Mouse (Mus musculus) heart, adult 18-20 months (tissue): Measurements from ENCODE around the gene Sox15. TPM values are rescaled to one million over a fixed set of nuclear protein-coding genes. Genes with fewer than 3 reads are reported as not detected.
"Not testable (repeated sequence)": the region's sequence is repeated elsewhere in the genome, so short reads cannot be mapped to it uniquely, and the experiment has no call there.

Experiments used
- DNase-seq, 2 experiments: peaks; one replicate each; pipeline ENCODE4 v3.0.0; 2021 to 2022; ENCODE audit warnings: mixed read lengths in 1 of 2
- total RNA-seq, 2 experiments: library from RNA; stranded (reverse); gene quantifications; 2 replicates each; pipeline ENCODE4 v1.2.3; 2021

Sox15 gene
- total RNA-seq, 2 experiments from 2014 or later = not detected

DNA sequence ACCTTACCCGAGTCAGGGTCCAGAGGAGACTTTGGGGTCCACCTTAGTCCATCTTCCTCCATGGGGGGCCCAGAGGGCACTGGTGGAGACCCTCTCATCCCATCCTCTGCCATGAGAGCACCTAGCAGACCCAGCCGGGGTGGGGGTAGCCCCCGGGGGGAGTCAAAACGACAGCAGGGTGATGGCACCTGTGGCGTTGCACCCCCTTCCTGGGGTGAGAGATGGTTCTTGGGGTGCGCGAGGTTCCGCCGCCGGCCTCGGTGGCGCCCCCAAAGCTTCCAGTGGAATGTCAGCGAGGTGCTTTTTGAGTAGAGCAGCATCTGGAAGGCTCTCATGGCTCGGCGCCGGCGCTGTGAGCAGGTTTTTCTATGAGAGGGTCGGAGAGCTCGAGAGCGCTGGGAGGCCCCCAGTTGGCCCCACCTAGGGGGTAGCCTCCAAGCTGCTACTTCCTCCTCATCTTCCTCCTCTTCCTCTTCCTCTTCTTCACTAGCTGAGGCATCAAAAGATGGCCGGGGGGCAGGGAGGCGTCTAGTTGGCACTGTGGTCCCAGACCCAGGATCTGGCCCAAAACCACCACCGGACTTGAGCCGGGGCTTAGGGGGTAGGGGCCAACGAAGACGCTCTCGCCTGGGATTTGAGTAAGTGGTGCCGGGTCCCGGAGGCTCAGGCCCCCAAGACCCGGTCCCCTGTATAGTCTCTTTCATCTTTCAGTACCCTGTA is 25.2 kb downstream of the Sox15 start:
- no peak for DNase-seq

DNA sequence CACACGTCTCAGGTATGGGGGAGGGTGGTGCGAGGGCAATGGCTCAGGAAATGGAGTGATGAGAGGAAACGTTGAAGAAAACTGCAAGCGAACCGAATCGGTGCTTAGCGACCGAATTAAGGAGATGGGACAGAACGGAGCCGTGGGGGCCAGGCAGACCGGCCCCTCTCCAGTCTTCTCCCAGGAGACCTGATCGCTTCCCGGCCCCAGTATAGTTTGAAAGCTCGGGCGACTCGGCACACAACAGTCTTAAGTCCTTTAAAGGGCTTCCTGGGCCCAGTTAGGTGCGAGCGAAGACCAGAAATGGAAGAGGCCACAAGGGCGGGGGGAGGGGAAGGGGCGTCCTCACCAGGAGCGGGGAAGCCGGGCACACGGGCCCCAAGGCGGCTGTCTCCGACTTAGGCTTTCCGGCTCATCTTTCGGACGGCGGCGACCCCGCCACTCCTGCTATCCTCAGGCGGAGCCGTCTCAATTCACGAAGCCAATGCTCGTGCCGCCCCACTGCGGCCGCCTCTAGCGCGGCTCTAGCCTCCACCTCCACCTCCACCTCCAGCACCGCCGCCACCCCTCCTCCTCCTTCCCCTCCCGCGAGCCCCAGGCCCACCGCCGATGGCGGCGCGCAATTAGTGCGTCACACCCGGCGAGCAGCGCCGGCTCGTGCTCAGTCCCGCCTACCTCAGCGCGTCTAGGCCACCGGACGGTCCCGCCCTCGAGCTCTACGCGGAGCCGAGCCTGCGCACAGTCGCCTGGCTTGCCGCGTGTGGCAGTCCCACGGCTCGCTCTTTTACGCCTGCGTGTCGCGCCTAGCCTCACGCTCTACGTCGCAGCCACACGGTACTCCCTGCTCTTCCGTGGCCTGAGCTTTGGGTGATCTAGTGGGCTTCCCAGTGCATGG is 26.4 kb downstream of the Sox15 start, which contains the start of gene Senp3:
Senp3 (minus strand) TSS at position 771 of the 895 bp plus-strand sequence.
- DNase-seq = peak; percentile 95 to 98

DNA sequence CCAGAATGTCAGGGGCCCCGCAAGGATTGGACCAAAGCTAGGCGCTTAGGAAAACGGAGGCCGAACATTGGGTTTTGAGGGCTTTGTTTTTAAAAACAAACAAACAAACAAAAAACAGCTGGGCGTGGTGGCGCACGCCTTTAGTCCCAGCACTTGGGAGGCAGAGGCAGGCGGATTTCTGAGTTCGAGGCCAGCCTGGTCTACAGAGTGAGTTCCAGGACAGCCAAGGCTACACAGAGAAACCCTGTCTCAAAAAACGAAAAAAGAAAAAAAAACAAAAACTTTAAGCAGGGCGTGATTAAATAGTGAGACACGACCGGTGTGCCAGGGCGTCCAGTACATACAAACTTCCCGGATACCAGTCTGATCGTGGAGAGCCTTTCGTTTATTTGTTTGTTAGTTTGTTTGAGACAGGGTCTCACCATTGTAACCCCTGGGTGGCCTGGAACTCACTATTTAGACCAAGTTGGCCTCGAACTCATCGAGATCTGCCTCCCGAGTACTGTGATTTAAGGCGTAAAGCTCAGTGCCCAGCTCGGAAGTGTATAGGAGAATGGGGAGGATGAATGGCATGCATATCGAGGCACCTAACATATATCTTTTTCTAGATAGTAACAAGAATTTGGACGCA is 27.2 kb downstream of the Sox15 start:
- DNase-seq = no peak

DNA sequence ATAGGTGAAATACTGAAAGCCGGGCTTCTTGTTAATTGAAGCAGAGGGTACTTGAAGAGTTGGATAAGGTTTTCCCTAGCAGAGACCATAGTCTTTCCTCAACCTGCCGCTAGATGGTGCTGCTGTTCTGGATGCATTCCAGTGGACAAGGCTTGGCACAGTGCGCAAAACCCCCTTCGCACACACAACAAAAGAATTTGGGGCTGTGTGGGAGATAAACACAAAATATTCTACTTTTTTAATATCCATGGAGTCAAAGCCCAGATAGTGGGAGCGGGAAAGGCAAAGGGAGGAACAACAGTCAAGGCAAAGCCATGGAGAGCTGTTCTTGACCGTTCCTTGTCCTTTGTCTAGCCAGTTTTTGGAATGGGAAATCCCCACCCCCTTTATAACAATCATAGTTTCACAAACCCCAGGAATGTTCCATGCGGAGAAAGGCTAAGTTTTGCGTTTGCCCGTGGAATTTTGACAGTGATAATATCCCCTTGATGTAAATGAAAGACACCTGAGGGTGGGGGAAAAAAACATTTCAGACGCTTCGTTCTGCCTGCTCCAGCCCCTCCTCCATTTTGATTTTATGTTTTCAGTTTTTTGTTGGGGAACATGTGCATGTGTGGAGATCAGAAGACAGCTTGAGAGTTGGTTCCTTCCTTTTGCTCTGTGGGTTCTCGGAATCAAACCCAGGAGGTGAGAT is 27.9 kb downstream of the Sox15 start:
- peak; percentile 90 to 96 for DNase-seq

DNA sequence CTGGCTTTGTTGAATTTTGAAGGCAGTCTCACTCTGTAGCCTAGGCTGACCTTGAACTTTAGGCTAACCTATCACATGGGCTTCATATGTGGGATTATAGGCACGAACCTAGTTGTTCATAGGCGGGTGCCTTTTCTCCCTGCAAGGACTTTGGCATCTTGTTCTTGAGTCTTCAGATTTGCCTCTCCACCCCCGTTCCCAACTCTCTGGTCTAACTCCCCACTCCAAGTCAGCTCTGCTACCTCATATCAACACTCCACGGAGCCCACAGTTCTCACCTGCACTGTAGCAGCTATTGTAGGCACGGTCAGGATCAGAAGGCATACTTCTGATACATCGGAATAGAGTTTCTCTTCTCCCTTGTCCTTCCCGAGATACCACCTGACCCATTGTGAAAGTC is 28.5 kb downstream of the Sox15 start:
- no peak for DNase-seq

DNA sequence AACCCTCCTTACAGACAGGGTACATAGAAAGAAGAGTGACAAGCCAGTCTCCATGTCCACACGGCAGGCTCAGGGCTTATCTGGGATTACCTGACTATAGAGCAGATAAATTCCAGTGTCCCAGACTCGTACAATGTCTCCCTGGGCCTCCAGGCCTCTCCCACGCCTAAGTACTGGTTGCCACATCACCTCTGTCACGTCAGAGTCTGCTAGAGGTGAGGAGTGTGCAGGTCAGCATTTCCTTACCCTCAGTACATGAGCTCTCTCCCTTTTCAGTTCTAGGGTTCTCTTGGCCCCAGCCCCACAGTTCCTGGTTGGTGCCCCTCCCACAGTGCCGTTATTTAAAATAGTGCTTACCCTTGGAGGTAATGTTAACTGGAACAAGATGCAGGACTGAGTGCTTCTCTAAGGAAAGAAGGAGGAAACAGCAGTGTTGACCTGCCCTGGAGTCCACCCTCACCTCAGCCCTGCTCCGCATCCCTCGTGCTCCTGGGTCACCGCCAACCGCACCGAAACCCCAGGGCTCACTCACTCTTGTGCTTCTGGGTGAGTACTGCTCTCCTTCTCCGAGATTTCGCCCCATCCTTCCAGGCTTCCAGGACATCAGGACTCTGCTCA is 29.1 kb downstream of the Sox15 start:
- peak; percentile 35 to 42 for DNase-seq

DNA sequence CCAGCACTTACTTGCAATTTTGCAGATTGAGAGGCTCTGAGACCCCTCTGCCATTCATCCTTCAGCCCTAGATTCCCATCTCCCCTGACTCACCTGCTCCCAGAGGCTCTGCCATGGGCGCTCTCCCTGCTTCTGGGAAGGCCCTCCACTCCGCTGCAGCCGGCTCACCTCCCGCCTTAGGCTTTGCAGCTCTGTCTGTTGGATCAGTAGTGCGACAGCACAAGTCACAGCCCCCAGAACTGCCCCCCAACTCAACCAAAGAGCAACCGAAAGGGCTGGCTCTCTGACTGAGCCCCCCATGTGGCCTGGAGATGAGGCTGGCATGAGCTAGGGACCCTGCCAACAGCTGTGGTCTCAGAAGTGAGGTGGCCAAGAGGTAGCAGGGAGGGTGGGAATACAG is 29.8 kb downstream of the Sox15 start:
- no peak for DNase-seq

DNA sequence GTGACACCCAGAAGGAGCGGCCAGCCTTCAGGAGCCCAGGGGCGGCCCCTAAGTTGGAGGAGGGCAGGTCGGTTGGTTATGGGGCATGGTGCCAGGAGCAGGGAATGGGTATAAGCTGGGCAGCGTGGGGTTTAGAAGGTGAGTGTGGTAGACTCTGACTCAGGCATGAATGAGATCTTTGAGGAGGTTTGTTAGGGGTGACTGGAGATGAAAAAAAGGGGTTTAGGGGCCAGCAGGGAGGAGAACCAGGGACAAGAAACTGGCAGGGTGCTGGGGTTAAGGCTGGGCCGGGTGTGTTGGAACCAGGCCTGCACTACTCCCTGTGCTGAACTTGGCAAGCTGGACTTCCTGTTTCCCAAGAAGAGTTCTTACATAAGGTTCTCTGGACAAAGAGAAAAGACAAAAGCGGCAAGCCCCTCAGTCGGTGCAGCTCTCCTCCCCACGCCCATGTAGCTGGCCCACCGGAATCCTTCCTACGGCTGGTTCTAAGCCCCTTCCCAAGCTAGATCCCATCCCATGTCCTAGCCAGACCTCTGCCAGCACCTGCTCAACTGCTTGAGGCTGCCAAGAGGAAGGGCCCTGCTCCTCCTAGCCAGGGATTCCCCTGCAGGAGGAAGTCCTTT is 30.5 kb downstream of the Sox15 start, which contains the start of gene Tnfsf13:
Tnfsf13 (minus strand) TSS at position 259 of the 623 bp plus-strand sequence.
- peak; percentile 90 to 95 for DNase-seq

DNA sequence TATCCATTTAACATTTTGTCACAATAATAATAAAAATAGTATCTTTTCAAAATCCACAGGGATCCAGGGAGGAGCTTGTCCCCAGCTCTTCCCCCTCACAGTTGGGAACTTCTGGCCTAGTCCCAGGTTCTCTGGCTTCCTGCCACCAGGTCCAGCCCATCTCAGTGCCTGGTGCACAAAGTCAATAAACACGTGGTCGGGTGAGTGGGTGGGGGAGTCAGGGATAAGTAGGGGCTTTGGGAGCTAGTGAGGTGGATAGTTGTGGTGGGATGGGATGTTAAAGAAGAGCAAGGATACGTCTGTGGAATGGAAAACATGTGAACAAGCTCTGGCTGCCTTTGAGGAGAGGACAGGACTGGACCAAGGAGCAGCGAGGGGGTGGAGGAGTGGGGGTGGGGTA is 31.3 kb downstream of the Sox15 start:
- DNase-seq = peak; percentile 90 to 91

DNA sequence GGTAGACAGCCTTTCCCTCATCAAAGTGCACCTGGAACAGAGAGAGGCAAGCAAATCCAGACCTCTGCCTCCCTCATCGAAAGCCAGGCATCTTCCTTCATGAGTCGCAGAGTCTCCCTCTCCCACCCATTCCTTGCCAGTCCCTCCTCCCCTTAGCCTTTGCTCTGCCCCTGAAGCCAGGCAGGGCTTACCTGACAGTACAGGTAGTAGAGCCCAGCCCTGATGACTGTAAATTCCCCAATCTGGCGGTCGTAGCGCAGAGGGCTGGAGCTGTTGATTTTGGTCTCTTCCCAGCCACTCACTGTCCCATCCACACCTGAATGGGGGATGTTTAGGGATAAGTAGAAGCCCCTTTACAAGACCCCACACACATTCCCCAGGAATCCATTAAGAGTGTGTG is 31.9 kb downstream of the Sox15 start:
- DNase-seq = no peak

DNA sequence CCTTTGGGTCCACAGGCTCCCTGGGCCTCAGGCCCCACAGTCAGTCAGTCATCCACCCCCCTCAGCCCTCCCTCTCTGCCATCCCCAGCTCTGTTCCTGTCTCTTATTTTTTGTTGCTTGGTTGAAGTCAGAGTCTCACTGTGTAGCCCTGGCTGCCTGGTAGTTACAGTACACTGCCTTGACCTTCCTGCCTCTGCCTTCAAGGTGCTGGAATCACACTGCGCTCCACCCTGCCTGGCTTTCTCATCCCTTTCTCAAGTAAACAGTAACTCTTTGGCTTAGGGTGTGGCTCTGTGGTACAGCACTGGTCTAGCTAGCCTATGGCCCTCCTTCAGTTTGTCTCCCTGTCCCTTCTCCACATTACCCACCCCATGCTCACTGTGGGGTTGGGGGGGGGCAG is 34.8 kb downstream of the Sox15 start:
- no peak for DNase-seq

DNA sequence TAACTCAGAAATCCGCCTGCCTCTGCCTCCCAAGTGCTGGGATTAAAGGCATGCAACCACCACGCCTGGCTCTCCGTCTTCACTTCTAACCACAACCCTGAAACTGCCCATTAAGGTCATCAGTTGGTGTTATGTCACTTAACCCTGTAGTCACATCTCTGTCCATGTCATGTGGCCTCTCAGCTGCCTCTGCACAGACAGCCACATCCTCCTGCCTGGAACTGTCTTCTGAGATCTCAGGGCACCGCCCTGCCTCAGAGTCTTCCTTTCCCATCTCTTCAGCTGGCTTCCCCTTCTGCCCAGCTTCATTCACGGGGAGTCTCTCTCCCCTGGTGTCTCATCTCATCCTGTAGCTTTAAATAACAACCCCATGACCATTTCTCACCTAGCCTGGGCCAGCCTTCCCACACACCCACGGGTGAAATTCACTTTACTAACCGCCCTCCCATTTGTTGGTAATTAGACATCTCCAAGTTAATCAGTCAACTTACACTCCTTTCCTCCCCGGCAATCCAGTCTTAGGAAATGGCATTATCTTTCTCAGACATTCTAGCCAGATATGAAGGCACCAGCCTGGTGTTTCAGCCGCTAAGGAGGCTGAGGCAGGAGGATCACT is 37.2 kb downstream of the Sox15 start:
- peak in 1 of 2 experiments; percentile 60 for DNase-seq

DNA sequence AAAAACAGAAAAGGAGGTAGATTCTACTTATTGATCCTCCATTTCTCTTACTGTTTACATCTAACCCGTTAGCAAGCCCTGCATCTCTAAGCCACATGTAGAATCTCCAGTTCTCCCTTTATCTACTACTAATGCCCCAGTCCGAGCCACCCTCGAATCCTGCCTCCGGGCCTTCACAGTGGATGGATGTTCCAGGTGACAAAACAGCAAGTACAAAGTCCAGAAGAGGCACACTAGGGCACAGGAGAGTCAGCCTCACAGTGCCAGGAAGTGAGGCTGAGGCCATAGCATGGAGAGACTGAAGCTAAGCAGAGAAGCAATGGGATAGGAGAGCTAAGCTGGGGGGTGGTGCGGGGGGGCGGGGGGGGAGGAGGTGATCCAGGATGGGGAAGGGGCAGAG is 37.7 kb downstream of the Sox15 start:
- no peak for DNase-seq

DNA sequence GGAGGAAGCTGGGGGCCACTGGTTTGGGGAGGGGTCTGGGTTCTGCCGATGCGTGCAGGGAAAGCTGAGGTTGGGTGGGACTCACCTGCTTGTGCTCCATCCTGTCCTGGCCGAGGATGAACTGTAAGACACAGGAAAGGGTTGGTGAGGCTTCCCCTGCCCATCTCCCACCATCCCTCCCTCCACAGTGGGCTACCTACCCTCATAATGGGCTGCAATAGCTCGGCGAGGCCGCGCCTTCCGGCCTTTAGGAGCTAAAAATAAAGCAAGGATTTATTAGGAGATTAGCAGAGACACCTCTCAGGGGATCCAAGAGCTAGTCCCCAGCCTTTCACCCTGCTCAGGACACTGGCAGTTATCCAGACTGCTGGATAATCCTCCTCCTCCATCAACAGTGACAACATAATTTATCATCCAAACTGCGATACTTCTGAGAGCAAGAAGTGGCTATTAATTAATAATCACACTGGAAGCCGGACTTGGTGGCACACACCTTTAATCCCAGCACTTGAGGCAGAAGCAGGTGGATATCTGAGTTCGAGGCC is 38.4 kb downstream of the Sox15 start:
- DNase-seq = no peak

DNA sequence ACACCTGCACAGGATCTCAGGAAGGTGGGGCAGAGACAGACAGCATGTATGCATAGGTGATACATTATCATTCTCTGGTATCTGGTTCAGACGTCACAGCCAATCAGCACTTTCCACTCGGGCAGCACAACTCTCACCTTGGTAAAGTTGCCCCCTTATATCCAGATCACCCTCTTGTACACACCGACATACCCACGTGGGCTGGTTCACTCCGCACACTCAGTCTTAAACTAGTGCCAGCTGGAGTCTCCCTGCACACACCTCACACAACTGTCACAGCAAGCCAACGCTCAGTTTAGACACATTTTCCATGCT is 39.9 kb downstream of the Sox15 start:
- DNase-seq = no peak

DNA sequence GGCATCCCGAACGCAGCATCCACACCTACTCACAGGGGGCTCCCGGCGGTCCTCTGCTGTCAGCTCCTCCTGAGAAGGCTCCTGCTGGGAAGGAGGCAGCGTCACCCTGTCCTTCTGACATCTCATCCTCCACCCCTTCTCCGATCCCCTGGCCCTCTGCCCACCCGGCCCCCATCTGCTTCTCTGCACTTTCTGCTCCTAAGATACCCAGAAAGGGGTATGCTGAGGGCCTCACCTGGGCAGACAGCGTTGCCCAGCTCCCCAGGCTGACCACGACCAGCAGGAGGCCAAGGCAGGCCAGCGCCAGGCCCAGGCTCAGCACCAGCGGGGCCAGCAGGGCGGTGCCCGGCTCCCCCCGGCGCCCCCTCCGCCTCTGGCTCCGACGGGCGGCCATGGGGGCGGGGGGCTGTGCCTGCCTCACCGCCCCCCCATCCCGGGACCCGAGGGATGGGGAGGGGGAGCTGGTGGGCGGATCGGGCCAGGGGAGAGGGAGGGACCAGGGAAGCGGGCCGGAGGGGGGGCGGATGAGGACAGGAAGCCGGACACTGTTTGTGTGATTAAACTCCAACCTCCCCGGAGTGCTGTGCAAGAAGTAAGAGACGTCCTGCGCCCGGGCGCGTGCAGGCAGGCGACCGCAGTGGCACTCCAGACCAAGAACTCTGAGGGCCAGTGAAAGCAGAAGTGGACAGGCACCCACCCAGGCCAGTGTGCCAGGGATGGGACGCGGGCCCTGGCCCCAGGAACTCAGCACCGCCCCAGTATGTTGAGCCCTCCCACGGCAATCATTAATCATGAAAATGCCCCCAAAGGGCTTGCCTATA is 40.5 kb downstream of the Sox15 start, which contains the start of the genes Tnfsf12 and Tnfsfm13:
Tnfsf12 (minus strand) TSS at position 489 of the 821 bp plus-strand sequence.
Tnfsfm13 (minus strand) TSS at position 738 of the 821 bp plus-strand sequence.
- DNase-seq = peak; percentile 89 to 92

DNA sequence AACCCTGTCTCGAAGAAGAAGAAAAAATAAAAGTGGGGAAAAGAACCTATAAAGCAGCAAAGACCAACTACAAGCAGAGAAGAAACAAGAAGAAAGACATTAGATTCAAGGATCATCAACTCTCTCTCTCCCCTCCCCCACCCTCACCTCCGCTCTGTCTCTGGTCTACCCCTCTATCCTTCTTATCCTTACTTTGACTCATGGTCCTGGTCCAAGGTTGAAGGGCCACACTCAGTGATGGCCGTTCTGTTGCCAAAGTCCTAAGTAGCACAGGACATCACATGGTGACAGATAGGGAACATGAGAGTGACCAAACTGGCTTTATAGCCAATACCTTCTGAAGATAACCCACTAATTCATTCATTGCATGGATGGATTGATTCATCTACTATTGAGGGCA is 42.3 kb downstream of the Sox15 start:
- no peak for DNase-seq

DNA sequence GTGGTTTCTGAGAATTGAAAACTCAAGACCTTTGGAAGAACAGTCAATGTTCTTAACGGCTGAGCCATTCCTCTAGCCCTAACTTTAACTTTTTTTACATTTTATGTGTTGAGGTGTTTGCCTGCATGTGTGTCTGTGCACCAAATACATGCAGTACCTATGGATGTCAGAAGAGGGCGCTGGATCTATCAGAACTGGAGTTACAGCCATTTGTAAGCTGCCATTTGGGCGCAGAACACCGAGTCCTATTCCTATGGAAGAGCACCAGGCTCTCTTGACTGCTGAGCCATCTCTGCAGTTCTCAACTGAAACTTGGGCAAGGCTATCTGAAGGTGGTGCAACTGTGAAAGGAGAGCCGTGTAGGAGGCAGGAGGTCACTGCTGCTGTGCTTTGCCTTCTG is 43.5 kb downstream of the Sox15 start:
- DNase-seq = no peak

DNA sequence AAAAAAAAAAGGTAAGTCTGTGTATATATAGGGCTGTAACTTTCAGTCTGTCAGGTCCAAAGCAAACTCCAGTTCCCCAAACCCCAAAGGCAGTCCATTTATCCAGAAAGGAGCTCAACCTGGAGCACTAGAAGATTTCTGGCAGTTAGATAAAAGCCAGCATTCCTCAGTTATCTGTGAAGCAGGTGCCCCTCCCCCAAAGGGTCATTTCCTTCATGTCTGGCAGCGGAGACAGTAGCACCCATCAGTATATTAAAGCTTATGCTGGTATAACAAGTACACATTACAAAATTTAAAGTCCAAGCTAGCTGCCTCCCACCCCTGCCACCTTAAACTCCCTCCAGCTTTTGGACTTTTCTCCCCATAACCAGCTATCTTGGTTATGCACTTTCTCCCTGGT is 44.5 kb downstream of the Sox15 start:
- no peak for DNase-seq

DNA sequence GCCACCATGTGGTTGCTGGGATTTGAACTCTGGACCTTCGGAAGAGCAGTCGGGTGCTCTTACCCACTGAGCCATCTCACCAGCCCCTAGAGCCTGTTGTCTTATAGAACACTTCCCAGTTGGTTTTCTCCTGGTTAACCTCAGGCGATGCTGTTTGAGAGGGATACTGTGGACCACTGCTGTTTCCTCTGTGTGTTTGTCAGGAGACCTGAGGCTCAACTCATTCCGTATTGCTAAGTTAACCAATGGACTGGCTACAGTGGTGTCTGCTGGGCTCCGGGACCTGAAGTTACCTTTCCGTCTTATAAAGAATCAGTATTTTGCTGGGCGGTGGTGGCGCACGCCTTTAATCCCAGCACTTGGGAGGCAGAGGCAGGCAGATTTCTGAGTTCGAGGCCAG is 47.8 kb downstream of the Sox15 start:
- DNase-seq = not testable (repeated sequence)
